Mouse (Mus musculus) layer of hippocampus, adult 11-12 months (tissue): Measurements from ENCODE around the gene Med23.

ENCODE experiments used
- DNase-seq: peaks from one replicate; pipeline ENCODE4 v3.0.0; 2022; ENCODE audit warnings: low spot score

The Med23 gene

GRCm38 (mm10) chr10:24873624-24874023 is 3.8 kb downstream of the Med23 start:
- DNase-seq = no peak

GRCm38 (mm10) chr10:24886008-24886407 is 16.2 kb downstream of the Med23 start:
- DNase-seq = no peak

- DNase-seq = no peak
Measured at GRCm38 (mm10) chr10:24888343-24888742, 18.6 kb downstream of the Med23 start.

- peak; percentile 43 for DNase-seq
Measured at GRCm38 (mm10) chr10:24895927-24896326, 26.1 kb downstream of the Med23 start.

DNA sequence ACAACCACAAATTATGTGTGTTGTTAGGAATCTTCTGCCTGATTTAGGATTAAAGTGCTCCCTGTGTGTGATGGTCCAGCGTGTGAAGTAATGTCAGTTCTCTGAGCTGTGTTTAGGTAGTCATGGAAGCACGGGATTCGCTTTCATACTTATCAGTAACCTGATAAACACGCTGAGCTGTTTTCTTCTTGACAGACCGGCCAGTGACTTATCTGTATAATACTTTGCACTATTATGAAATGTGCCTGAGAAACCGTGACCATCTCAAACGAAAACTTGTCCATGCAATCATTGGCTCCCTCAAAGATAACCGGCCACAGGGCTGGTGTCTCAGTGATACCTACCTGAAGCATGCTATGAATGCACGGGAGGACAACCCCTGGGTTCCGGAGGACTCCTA is 35.8 kb downstream of the Med23 start:
- no peak for DNase-seq

DNA sequence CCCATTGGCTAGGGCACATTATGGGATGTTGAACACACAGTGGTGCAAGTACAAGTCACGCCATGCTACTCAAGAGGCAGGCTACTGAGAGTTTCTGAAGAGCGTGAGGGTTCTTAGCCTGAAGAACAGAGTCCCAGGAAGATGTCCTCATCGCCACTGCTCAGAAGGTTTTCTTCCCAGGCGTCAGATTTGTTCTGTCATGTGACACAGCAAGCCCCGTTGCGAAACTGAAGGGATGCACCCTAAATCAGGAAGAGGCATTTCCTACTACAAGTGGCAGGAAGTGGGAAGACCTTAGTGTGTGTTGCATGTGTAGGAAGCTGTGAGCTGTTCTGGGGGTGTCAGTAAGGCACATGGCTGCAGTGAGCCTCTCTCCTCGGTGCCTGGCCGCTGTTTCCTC is 41.4 kb downstream of the Med23 start:
- DNase-seq = no peak

DNA sequence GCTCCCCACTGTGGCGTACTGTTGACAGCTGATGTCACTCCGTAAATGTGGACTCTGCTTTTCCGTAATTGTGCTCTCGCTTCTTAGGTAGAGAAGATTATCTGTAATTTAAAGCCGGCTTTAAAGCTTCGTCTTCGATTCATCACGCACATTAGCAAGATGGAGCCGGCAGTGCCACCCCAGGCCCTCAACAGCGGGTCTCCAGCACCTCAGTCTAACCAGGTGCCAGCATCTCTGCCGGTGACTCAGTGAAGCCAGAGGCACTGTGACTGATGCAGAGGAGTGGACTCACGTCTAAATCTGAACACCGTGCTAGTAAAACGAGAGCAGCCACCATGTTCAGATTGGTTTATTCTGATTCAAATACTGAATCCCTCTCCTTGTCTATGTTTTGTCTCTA is 42.8 kb downstream of the Med23 start:
- DNase-seq = no peak

DNA sequence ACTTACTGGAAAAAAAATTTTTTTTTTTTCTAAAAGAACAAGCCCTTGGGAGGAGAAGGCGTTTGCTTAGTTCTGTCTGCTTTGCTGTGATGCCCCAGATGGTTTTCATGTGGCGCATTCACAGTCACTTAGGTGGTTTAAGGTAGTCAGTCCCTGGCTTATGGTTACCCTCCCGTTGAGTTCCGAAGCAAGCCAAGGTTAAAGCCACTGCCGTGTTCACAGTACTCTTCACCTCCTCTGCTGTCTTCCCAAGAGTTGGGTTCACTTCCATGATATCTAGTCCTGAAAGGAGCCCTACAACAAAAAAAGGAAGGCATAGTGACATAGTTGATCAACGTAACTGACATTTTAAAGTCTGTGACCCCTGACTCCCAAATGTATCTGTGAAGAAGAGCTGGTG is 45.7 kb downstream of the Med23 start:
- DNase-seq = no peak

GRCm38 (mm10) chr10:24922977-24923376 is 53.2 kb downstream of the Med23 start:
- DNase-seq = no peak

DNA sequence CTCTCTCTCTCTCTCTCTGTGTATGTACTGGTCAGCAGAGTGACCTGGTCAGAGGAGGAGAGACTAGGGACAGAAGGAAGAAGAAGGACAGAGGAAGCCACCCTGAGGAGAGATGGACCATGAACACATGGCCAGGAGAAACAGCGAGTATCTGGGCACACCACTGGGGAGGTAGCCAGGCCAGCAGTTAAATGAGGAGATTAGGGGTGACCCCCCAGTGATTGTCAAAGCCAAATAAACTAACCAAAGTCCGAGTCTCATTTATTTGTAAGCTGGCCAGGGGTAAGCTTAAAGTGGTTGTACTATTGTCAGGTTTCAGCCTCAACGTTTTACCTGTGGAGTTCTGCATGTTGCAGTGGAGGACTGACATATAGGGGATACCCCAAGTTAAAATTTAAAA is 54.5 kb downstream of the Med23 start:
- no peak for DNase-seq

DNA sequence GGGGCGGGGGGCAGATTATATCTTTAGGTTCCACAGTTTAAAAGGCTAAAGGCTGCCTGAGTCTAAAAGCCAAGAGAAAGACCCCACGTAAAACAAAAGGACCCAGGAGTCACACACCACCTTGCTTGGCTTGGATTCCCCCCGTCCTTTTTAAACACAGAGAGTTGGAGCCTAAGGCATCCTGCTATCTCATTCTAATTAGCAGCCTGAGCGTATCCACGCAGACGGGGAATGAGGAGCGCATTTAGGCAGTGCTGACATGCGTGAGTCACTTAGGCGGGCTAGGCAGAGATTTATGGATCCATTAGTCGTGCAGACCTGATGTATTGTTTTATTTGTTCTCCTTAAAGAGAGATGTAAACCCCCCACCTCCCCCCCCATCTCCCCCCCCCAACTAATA is 56.6 kb downstream of the Med23 start:
- DNase-seq = no peak

DNA sequence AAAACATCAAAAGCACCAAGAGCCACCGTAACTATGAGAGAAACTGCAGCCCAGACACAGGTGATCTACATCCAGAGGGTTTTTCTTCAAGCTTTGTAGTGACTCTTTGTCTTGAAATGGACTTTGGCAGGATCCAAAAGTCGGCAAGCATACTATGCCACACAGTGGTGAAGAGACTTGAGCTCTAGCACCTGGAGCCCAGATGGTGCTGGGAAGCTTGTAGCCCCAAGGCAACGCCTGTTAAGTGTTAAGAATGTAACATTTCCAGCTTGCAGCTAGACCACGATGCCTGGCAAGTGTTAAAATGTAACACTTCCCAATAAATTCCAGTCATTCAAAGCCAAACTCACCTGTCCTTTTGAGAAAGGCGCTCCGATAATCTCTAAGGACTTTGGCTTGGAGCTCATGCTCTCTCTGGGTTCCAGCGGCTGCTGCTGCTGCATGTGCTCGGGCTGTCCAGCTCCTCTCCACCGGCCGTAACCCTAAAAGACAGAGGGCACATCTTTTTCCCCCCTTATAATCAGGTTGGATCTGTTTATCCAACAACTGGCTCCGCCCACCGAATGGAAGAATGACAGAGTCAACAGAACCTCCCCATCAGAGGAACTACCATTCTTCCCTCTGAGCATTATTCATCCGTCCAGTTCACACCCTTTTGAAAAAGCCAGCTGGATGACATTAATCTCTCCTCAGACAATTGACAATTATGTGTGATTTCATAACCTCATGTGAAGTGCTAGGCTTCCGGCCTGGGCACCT is 57.4 kb downstream of the Med23 start, which contains the start of gene Arg1:
TSS of gene Arg1 (minus strand) at position 523 of the 759 bp plus-strand sequence.
- DNase-seq = no peak

DNA sequence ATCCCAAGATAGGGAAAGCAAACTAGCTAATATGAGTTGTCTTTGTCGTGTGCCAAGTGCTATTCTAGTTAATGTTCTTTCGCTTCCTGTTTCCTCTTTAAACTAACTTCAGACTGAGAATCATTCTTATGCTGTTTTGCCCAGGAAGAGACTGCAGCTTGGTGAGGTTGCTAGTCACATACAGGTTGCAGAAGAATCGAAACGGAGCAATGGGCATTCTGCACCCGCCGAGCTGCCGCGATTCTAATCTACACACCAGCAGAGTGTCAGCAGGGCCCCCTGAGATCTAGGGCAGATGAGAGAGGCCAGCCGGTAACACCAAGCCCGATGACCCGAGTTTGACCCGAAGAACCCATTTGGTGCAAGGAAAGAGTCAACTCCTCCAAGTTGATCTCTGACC is 58.3 kb downstream of the Med23 start:
- no peak for DNase-seq

DNA sequence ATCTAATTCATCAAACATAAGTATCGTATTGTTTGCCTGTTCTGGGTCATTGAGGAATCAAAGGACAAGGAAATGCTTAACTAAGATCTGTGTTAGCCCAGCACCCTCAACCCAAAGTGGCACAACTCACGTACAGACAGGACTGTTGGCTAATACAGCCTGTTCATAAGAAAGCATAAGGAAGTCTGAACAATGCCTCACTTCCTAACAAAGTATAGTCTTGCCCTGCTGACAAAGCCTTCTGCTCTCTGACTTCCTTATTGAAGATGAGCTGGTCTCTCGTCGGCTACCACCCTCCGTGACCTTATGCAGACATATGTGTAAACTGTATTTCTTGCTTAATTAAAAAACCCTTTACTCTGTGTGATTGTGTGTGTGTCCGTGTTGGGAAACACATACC is 60.4 kb downstream of the Med23 start:
- no peak for DNase-seq

- no peak for DNase-seq
Measured at GRCm38 (mm10) chr10:24947871-24948270, 78.1 kb downstream of the Med23 start.

DNA sequence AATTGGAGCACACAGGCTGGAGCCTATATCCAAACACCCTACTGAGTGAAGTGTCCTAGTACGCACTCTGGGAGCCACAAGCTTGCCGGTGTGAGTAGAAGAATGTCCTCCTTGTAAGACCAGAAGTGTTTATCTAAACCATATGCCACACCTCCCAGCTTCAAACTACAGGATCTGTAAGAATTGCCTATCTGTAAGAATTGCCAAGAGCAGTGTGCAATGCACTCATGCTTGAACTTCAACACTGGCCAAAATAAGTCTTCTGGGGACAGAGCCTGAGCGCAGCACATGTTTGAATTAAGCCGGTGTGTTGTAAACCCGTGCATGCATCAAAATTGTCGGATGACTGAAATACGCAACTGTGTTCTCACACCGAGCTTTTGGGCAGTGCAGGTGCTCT is 78.5 kb downstream of the Med23 start:
- DNase-seq = no peak

- DNase-seq = no peak
Measured at GRCm38 (mm10) chr10:24950223-24950622, 80.4 kb downstream of the Med23 start.

DNA sequence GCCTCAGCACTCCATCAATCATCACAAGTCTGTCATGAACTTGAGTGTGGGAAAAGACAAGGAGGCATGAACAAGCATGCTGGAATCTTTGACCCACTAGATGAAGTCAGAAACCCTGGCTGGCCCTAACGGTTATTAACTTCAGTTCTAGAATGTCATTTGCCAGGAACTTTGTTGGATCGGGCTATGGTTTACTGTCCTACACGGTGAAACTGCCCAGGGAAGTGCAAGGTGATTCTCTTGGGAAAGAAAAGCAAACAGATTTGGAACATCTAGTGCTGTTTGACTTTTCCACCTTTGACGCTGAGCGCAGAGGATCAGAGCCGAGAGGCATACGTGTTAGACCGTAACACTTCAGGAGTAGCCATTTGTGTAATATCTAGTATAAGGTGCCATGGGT is 81.8 kb downstream of the Med23 start:
- DNase-seq = no peak

GRCm38 (mm10) chr10:24952549-24952948 is 82.8 kb downstream of the Med23 start:
- DNase-seq = no peak

GRCm38 (mm10) chr10:24953876-24954275 is 84.1 kb downstream of the Med23 start:
- DNase-seq = no peak

GRCm38 (mm10) chr10:24958280-24959042 is 88.7 kb downstream of the Med23 start:
- DNase-seq = no peak

DNA sequence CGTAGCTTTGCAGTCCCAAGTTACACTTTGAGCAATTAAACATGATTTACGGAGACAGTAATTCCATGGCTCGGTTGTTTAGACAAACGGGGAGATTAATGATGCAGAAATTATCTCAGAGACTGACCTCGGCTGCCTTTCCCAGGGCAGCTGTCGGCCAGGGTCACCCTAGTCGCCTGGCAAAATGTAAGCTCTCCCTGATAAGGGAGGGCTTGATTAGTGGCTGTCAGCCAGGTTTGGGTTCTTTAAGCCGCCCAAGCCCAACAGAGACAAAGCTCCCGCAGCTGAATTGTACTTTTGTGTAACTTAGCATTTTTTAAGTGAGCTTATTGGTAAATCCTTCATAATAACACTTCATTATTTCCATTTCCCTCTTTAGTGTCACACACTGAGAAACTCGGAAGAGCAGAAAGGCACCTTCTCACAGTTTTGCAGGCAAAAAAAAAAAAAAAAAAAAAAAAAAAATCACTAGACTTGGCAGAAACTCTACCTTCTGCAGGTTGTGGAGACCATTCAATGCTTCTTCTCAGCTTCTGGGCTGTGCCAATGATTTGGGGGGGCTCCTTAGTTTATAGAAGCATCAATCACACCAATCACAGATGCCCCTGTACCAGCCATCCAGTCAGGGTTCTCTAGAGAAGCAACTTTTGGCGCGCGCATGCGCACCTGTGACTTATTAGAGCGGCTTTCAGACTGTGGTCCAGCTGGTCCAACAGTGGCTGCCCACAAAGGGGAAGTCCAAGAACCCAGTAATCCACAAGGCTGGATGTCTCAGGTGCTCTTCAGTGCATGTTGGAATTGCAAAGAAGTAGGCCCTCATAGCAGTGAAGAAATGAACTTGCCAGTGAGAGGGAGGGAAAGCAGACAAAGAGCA is 89.5 kb downstream of the Med23 start:
- no peak for DNase-seq

DNA sequence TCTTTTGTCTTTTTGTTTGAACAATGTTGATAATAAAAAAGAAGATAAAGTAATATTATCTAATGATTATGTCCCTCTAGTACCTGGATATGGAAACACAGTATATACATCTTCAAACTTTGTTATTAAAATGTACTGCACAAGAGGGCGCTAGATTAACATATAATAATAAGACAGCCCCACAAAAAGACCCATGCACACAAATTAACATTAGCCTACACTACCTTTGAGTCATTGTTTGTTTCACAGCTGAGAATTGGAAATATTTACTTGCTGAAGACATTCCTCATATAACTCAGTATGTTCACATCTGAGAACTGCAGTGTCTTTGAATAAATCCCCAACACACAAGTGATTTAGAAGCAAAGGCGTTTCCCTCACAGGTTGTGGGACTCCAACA is 91.3 kb downstream of the Med23 start:
- DNase-seq = no peak
